Mouse (Mus musculus) kidney, adult 8-10 months (tissue): ENCODE results near the gene Cactin.

Experiments
- DNase-seq, 2 experiments: peaks; one replicate each; pipeline ENCODE4 v3.0.0; 2022

Gene Cactin

GRCm38 (mm10) chr10:81320550-81321347 is at the start of gene Cactin:
TSS of gene Cactin (plus strand) at chr10:81321103.
- DNase-seq: peak; percentile 100

DNA sequence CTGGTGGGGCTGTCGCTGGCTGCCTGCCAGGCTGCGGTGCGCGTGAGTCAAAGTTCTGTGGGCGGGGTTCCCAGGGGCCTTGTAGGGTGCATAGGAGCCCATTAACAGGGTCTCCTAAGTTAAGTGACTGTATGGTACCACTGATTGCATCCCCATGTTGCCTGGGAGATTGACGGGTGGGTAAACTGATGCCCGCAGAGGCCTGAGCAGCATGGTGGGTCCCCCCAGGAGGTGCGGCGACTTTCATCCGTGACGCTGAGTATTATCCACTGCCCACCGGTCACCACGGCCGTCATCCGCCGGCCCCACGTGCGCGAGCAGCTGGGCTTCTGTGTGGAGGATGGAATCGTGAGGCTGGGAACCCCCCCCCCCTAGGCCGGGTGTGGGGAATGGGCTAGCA is 48.5 kb upstream of the Cactin start:
- DNase-seq: no peak

DNA sequence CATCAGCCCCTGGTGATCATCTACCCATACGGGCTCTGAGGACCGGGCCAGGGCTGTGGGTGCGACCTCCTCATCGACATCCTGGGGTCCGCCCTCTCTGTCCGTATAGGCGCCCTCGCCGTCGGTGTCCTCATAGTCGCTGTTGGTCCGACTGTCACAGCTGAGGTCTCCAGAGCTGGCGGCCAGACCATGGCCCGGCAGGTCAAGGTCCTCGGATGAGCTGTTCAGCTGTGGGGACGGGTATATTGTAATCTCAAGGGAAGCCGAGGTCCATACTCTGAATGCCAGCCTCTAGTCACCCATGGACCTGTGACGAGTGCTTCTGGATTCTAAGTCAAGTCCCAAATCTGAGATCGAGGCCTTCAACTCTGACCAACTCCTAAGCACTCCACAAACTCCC is 47.1 kb upstream of the Cactin start:
- DNase-seq: no peak

GRCm38 (mm10) chr10:81277676-81278075 is 43.2 kb upstream of the Cactin start:
- no peak for DNase-seq

GRCm38 (mm10) chr10:81279496-81279895 is 41.4 kb upstream of the Cactin start:
- DNase-seq: no peak

- no peak for DNase-seq
Measured at GRCm38 (mm10) chr10:81284189-81284588, 36.7 kb upstream of the Cactin start.

DNA sequence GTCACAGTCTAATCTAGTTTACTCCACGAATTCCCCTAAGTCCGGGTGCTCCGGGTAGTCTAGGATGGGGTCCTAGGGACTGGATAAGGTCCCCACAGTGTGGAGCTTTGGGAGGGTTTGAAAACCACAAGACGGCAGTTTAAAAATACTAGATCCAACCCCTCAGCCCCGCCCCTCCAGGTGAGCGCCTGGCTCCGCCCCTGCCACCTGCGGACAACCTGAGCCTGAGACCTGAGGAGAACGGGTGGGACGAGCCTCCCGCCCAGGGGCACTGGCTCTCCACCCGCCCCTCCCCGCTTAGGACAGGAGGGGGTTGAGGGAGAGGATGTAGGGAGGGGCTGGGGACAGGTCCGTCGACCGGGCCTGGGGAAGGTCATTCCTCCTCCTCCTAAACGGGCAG is 36.2 kb upstream of the Cactin start:
- peak; percentile 72 to 81 for DNase-seq

GRCm38 (mm10) chr10:81285694-81286450 is 35.0 kb upstream of the Cactin start:
- DNase-seq: peak; percentile 83 to 89

- DNase-seq: peak; percentile 72 to 80
Measured at GRCm38 (mm10) chr10:81286586-81286985, 34.3 kb upstream of the Cactin start.

GRCm38 (mm10) chr10:81287513-81288157 is 33.3 kb upstream of the Cactin start:
- DNase-seq: peak in 1 of 2 experiments; percentile 63

GRCm38 (mm10) chr10:81288601-81289000 is 32.3 kb upstream of the Cactin start:
- peak in 1 of 2 experiments; percentile 54 for DNase-seq

GRCm38 (mm10) chr10:81289278-81289677 is 31.6 kb upstream of the Cactin start:
- DNase-seq: peak in 1 of 2 experiments; percentile 62

- DNase-seq: peak in 1 of 2 experiments; percentile 64
Measured at GRCm38 (mm10) chr10:81289811-81290210, 31.1 kb upstream of the Cactin start.

- DNase-seq: peak; percentile 54 to 72
Measured at GRCm38 (mm10) chr10:81290698-81291460, 30.0 kb upstream of the Cactin start.

DNA sequence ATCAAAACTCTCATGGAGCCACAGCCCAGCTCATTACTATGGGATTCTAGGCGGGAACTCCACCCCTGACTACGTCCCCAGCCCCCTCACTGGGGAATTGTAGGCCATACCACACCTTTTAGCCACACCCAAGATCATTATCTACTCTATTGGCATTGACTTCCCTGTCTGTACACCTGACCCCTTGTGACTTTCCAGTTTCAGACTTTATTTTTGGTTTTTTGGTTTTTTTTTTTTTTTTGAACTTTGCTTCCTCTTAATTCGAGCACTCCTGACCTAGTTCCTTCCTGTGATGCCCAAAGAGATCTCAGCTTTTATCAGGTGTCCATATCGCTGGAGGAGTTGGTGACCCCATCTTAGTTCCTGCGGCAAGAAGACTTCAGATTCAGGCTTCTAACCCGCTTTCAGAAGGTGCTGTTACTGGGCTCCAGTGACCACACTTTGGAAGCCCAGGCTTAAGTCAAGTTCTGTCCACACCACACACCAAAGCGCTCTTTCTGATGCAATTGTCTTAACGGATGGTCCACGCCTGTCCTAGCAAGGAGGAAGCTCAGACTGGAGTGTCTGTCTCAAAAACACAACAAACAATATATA is 29.3 kb upstream of the Cactin start, which contains the start of gene Tjp3:
TSS of gene Tjp3 (minus strand) at position 71 of the 594 bp plus-strand sequence.
- DNase-seq: no peak

GRCm38 (mm10) chr10:81292554-81293333 is 28.2 kb upstream of the Cactin start, which contains the start of gene Pip5k1c:
TSS of gene Pip5k1c (plus strand) at chr10:81292963.
- peak; percentile 100 for DNase-seq

DNA sequence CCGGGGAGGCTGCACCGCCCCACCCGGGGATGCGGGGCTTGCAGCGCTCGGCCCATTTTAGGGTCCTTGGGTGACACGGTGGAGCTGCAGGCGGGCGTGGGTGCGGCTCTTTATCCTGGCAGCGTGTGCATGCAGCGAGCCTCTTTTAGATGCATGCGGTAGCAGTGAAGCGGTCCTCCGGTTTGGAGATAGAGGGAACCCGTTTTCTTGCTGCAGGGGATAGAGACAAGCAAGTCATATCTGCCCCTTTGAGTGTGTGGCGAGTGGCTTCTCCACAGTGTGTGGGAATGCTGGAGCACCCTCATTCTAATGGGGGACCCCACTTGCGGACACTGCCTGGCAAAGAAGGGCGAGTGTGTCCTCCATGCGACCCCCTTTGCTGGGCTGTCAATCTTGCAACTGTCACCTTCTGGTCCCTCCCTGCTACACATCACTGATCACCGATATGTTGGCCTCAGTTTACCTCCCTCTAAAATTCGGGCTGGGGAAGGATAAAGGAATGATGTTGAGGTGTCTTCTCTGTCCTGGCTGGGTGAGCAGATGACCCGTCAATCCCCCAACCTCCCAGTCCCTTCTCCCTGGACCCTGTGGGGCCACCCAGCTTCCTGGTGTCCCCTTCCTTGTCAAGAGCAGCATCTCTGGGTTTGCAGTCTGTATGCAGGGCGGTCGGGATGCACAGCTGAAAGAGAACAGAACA is 27.4 kb upstream of the Cactin start:
- DNase-seq: no peak

DNA sequence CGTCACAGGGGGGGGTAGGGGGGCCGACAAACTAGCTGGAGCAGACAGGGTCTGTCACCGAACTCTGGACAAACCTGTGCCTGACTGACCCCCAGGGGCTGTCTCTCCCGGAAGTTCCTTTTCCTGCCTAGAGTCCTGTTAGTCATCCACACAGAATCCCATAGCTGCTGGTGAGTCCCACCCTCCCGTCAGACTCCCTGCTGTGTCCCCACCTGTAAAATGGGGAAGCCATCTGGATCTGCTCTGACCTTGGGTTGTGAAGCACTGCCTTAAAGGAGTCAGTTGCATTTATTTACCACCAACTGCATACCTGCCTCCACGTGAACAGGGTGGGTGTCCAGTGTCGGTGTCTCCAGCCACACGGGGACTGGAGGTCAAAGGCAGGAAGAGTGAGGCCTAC is 26.5 kb upstream of the Cactin start:
- no peak for DNase-seq

DNA sequence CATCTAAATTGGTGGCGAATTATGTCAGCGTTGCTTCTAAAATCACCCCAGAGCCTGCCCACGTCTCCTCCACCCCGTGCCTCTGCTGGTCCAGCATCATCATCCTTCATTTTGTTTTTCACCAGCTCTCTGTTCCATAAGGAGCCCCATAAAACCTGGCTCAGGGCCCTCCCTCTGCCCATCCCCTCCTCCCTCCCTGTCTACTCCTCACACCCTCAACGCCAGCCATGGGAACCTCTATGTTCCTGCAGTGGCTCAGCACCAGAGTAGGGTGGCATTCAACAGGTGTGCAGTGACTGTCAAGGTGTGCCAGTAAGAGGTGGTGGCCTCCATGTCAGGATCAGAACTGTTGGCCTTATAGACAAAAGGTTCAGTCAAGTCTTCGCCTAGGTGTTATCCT is 25.7 kb upstream of the Cactin start:
- DNase-seq: no peak

DNA sequence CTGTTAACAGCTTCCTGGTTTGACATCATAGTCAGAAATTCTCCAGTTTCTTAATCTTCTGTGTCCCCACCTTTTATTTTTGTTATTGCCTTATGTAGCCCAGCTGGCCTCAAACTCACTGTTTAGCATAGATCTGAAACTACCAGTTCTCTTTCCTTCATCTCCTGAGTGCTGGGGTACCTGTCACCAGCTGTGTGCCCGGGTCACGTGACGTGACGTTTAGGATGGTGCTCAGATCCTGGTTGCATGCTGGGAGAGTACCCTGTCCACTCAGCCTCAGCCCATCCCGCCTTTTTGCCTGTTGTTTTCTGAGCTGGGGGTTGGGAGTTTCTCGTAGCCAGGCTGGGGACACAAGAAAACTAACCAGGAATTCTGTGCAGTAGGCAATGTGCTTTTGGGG is 23.7 kb upstream of the Cactin start:
- DNase-seq: no peak

DNA sequence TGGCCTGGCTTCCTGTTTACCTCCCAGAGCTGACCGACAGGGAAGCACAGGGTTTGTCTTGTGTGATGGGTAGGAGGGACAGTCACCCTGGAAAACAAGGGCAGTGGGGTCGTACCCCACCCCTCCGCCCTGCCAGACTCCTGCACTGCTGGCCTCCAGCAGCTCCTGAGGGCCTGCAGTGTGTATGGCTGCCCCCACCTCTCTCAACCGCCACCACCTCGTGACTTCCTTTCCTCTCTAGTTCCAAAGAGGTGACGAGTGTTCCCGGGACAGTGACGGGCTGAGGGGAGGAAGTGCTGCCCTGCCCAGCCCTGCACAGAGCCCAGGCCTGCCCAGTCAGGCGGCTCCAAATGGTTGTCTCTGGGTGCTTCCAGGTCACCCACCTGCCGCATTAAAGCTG is 23.1 kb upstream of the Cactin start:
- DNase-seq: peak in 1 of 2 experiments; percentile 62
